In the genomic region with DNA sequence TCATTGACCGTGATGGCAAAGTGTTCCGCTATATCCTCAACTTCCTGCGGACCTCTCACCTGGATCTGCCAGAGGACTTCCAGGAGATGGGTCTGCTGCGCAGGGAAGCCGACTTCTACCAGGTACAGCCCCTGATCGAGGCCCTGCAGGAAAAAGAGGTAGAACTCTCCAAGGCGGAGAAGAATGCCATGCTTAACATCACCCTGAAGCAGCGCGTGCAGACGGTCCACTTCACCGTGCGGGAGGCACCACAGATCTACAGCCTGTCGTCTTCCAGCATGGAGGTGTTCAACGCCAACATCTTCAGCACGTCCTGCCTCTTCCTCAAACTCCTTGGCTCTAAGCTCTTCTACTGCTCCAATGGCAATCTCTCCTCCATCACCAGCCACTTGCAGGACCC, we compare ENCODE assay signal across 17 mouse cellular contexts.
"Had no signal": no experiment of that assay in that cellular context is flagged by ENCODE, and none has a peak within 500 bp of the region (broad histone marks: within the 10 kb centered on the region; RNA-seq: fewer than 3 reads in every experiment).

No protein-coding gene starts in this region.

- H3K4me1 ChIP-seq: kidney, embryonic 15.5 days; limb, embryonic 10.5 days had no signal

- ATAC-seq: intestine, embryonic 15.5 days; lung, postnatal 0 days; midbrain, embryonic 15.5 days had no signal

- H3K36me3 ChIP-seq: intestine, embryonic 15.5 days; limb, embryonic 10.5 days; liver, embryonic 13.5 days had no signal

- H3K4me3 ChIP-seq: intestine, embryonic 15.5 days; kidney, embryonic 15.5 days; limb, embryonic 10.5 days; limb, embryonic 13.5 days; liver, embryonic 13.5 days; midbrain, embryonic 12.5 days; midbrain, embryonic 15.5 days; neural tube, embryonic 12.5 days; neural tube, embryonic 15.5 days had no signal

- H3K9me3 ChIP-seq: intestine, embryonic 15.5 days; kidney, embryonic 15.5 days; limb, embryonic 10.5 days; limb, embryonic 13.5 days; liver, embryonic 13.5 days; midbrain, embryonic 12.5 days; midbrain, embryonic 15.5 days; neural tube, embryonic 12.5 days; neural tube, embryonic 15.5 days had no signal

- H3K27ac ChIP-seq: intestine, embryonic 15.5 days; kidney, embryonic 15.5 days; limb, embryonic 10.5 days; limb, embryonic 13.5 days; liver, embryonic 13.5 days; midbrain, embryonic 12.5 days; midbrain, embryonic 15.5 days; neural tube, embryonic 12.5 days; neural tube, embryonic 15.5 days had no signal

- H3K27me3 ChIP-seq: intestine, embryonic 15.5 days; kidney, embryonic 15.5 days; limb, embryonic 13.5 days; liver, embryonic 13.5 days; midbrain, embryonic 12.5 days; midbrain, embryonic 15.5 days; neural tube, embryonic 12.5 days; neural tube, embryonic 15.5 days had no signal

- DNase-seq: kidney, adult 11 months; kidney, adult 8-10 months; kidney, postnatal 10 days; kidney, postnatal 36 days; lung, embryonic 14.5 days; thymus, adult 18-20 months; thymus, postnatal 36 days had no signal
